In the genomic region with DNA sequence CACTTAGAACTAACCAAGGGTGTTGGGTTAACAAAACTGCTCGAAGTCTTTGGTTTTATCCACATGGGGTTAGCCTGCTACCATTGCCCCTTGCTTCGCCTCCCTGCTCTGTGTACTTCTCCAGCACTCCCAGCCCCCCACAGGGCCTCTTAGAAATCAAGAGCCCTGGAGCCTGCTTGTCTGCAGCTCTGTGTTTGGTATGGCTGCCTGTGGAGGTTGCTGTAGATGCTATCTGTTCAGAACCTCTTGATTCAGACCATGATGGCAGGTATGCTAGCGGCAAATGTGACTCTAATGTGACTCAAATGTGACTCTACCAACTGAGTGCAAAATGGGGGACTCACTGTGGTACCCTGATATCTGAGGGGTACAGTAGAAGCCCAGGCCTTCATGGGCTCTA, we compare ENCODE assay signal across 18 mouse cellular contexts. TPM values are rescaled to one million over a fixed set of nuclear protein-coding genes. Genes with fewer than 3 reads are reported as not detected.
A peak's percentile ranks its signal among the peaks of the same experiment; 100 is the strongest.
DNase-seq lines count a peak whose midpoint lies in the region; ATAC-seq and TF ChIP-seq lines count a peak whose summit lies in the region.
"Had no signal": no experiment of that assay in that cellular context is flagged by ENCODE, and none has a peak within 500 bp of the region (broad histone marks: within the 10 kb centered on the region; RNA-seq: fewer than 3 reads in every experiment).

No protein-coding gene starts in this region.

- H3K4me2 ChIP-seq in forebrain, postnatal 0 days (ENCODE audit: low read depth), result no peak overlapping the region
- no peak overlapping the region for H3K4me2 ChIP-seq in heart, embryonic 16.5 days (ENCODE audit: low read depth, low read length)
- H3K4me2 ChIP-seq: midbrain, embryonic 15.5 days had no signal

- no peak for ATAC-seq in forebrain, postnatal 0 days
- ATAC-seq in heart, embryonic 16.5 days (replicated peaks; ENCODE audit: extremely low read depth, insufficient read depth, low FRiP score), result no peak
- ATAC-seq: midbrain, embryonic 15.5 days had no signal

- DNase-seq in forebrain, embryonic 10.5 days (ENCODE audit: extremely low spot score, low spot score), result no peak
- DNase-seq in forebrain, postnatal 0 days, result no peak
- DNase-seq in heart, postnatal 4 days, result no peak
- DNase-seq in retina, embryonic 14.5 days (ENCODE audit: low spot score), result peak; percentile 36
- DNase-seq in retina, postnatal 1 day, result no peak
- DNase-seq in yolk sac, embryonic 10.5 days (ENCODE audit: low spot score), result peak; percentile 42
- DNase-seq in left cerebral cortex, postnatal 10 days (ENCODE audit: extremely low spot score in 1 of 2, low spot score in 2 of 2), result no peak
- DNase-seq: adrenal gland, adult 2 months; cerebellum, adult 9-11 months; gastrocnemius, postnatal 10 days; lung, postnatal 14 days; spleen, adult 18-20 months; thymus, adult 18-20 months had no signal

- peaks cover 43% of the 10 kb centered on the region for H3K4me1 ChIP-seq in forebrain, embryonic 10.5 days
- peaks cover 6% of the 10 kb centered on the region; the same call in 1 of the 2 replicates for H3K4me1 ChIP-seq in forebrain, postnatal 0 days (ENCODE audit: insufficient read depth)
- H3K4me1 ChIP-seq in heart, embryonic 16.5 days (ENCODE audit: control insufficient read depth, insufficient read depth, low read length), result peaks cover 45% of the 10 kb centered on the region

- H3K36me3 ChIP-seq in forebrain, embryonic 10.5 days (replicated peaks), result no peaks in the 10 kb centered on the region
- H3K36me3 ChIP-seq in forebrain, postnatal 0 days (ENCODE audit: insufficient read depth), result no peaks in the 10 kb centered on the region
- H3K36me3 ChIP-seq in heart, embryonic 16.5 days (ENCODE audit: control insufficient read depth, insufficient read depth), result no peaks in the 10 kb centered on the region
- H3K36me3 ChIP-seq: midbrain, embryonic 15.5 days had no signal

- H3K27ac ChIP-seq in forebrain, embryonic 10.5 days, result peak overlapping the region; percentile 44; the same call in 1 of the 2 replicates
- H3K27ac ChIP-seq in forebrain, postnatal 0 days (ENCODE audit: low read depth, low read length), result no peak overlapping the region
- peak overlapping the region; percentile 48 for H3K27ac ChIP-seq in heart, embryonic 16.5 days (ENCODE audit: low read length)
- H3K27ac ChIP-seq: liver, embryonic 14.5 days; midbrain, embryonic 15.5 days had no signal

- no peaks in the 10 kb centered on the region for H3K9me3 ChIP-seq in forebrain, embryonic 10.5 days
- H3K9me3 ChIP-seq in forebrain, postnatal 0 days (ENCODE audit: low read length), result no peaks in the 10 kb centered on the region
- H3K9me3 ChIP-seq in heart, embryonic 16.5 days (replicated peaks; ENCODE audit: control insufficient read depth, low read length), result no peaks in the 10 kb centered on the region
- H3K9me3 ChIP-seq: megakaryocyte, embryonic 14.5 days; midbrain, embryonic 15.5 days had no signal

- H3K27me3 ChIP-seq in forebrain, embryonic 10.5 days (ENCODE audit: poor library complexity, severe bottlenecking), result no peaks in the 10 kb centered on the region
- no peaks in the 10 kb centered on the region for H3K27me3 ChIP-seq in forebrain, postnatal 0 days (ENCODE audit: insufficient read depth, low read length)
- no peaks in the 10 kb centered on the region for H3K27me3 ChIP-seq in heart, embryonic 16.5 days (ENCODE audit: control insufficient read depth, insufficient read depth, low read length)
- H3K27me3 ChIP-seq: CH12.LX; megakaryocyte, embryonic 14.5 days; midbrain, embryonic 15.5 days had no signal

- H3K4me3 ChIP-seq in forebrain, embryonic 10.5 days, result no peak overlapping the region
- no peak overlapping the region for H3K4me3 ChIP-seq in forebrain, postnatal 0 days (ENCODE audit: low read depth, low read length)
- no peak overlapping the region for H3K4me3 ChIP-seq in heart, embryonic 16.5 days (ENCODE audit: low read length)
- H3K4me3 ChIP-seq: megakaryocyte, embryonic 14.5 days; midbrain, embryonic 15.5 days had no signal

- intact Hi-C loops in left cerebral cortex, postnatal 10 days (cut with DNase I), result loop anchor here (10.0 kb wide), 1 partner anchor 200 kb away; no protein-coding TSS in a partner anchor

- 49% methylated on average over 3 of the region's 3 CpGs for WGBS in forebrain, embryonic 10.5 days
- WGBS in forebrain, postnatal 0 days, result 62% methylated on average over 3 of the region's 3 CpGs
- 48% methylated on average over 3 of the region's 3 CpGs for WGBS in heart, embryonic 16.5 days

- TF ChIP-seq CTCF in forebrain, postnatal 0 days (IDR thresholded peaks at IDR 0.05; ENCODE audit: low read depth), result no peak

- H3K9ac ChIP-seq in forebrain, postnatal 0 days, result no peak overlapping the region
- no peak overlapping the region for H3K9ac ChIP-seq in heart, embryonic 16.5 days (ENCODE audit: low read length)
- H3K9ac ChIP-seq: liver, embryonic 14.5 days; midbrain, embryonic 15.5 days had no signal

RNA-seq across cellular contexts. Expression of a gene that starts 2.6 kb away (rescaled TPM):
- 35.5 and 37.1 TPM in 2 replicates for polyA plus RNA-seq in forebrain, embryonic 10.5 days (2016; fragmentation: Nextera tagmentation; extraction: Ambion mirVana)
- total RNA-seq in forebrain, postnatal 0 days (2014; rRNA removed), result 8.6 and 12.4 TPM in 2 replicates
- 7.0 and 9.0 TPM in 2 replicates for polyA plus RNA-seq in forebrain, postnatal 0 days (2015; fragmentation: Nextera tagmentation; extraction: Ambion mirVana)
- polyA plus RNA-seq in heart, embryonic 16.5 days (2015; fragmentation: Nextera tagmentation; extraction: Ambion mirVana), result 30.4 and 30.6 TPM in 2 replicates
- total RNA-seq in heart, postnatal 4 days (2021), result 10 to 100 TPM; 34.5 to 37.1 TPM
- 10 to 100 TPM; 30.6 to 32.3 TPM for total RNA-seq in left cerebral cortex, postnatal 10 days (2021)

RNA-seq across cellular contexts. Expression of a gene that starts 26.1 kb away (rescaled TPM):
- polyA plus RNA-seq in forebrain, embryonic 10.5 days (2016; fragmentation: Nextera tagmentation; extraction: Ambion mirVana), result 14.3 and 15.4 TPM in 2 replicates
- 22.3 and 25.2 TPM in 2 replicates for total RNA-seq in forebrain, postnatal 0 days (2014; rRNA removed)
- polyA plus RNA-seq in forebrain, postnatal 0 days (2015; fragmentation: Nextera tagmentation; extraction: Ambion mirVana), result 12.7 and 13.1 TPM in 2 replicates
- 7.9 TPM in 2 replicates for polyA plus RNA-seq in heart, embryonic 16.5 days (2015; fragmentation: Nextera tagmentation; extraction: Ambion mirVana)
- 10 to 100 TPM; 10.6 to 10.8 TPM for total RNA-seq in heart, postnatal 4 days (2021)
- total RNA-seq in left cerebral cortex, postnatal 10 days (2021), result 10 to 100 TPM; 16.6 to 17.1 TPM

Comparison
In these comparisons a context has a peak if more than half of its experiments do, and no peak if none do; other contexts are left out.
1. DNase-seq: peak in retina, embryonic 14.5 days (single experiment) and yolk sac, embryonic 10.5 days (single experiment); none in forebrain, embryonic 10.5 days (single experiment), forebrain, postnatal 0 days (single experiment), heart, postnatal 4 days (single experiment), retina, postnatal 1 day (single experiment) and left cerebral cortex, postnatal 10 days (0 of 2).